Mouse (Mus musculus) brain, embryonic 14.5 days (tissue): ENCODE data around the gene Vps35l.

Experiments
- CTCF ChIP-seq: fragments of 200-500 bp; IDR thresholded peaks from 2 replicates; pipeline ENCODE4 v1.5.1; 2012; ENCODE audit warnings: inconsistent platforms, mild to moderate bottlenecking, moderate library complexity, borderline replicate concordance; ENCODE audit not compliant: insufficient read depth, insufficient read length; ENCODE audit errors: extremely low read depth
- POLR2A ChIP-seq: fragments of 200-500 bp; IDR thresholded peaks from 2 replicates; pipeline ENCODE4 v1.6.1; 2012; ENCODE audit warnings: mild to moderate bottlenecking, inconsistent platforms, borderline replicate concordance; ENCODE audit not compliant: poor library complexity, insufficient read depth, insufficient read length, severe bottlenecking; ENCODE audit errors: extremely low read depth

- TF ChIP-seq CTCF, result no peak
- TF ChIP-seq POLR2A, result no peak
Measured at GRCm38 (mm10) chr7:118696146-118696545, 43.9 kb upstream of the Vps35l start.
